Mouse (Mus musculus): ENCODE data around the gene Ints2.

The Ints2 gene

GRCm38 (mm10) chr11:86174173-86174572 is 83.2 kb downstream of the Ints2 start:
- peak; percentile 47 for DNase-seq (ENCODE audit: low spot score)

GRCm38 (mm10) chr11:86170743-86171142 is 86.6 kb downstream of the Ints2 start:
- DNase-seq (ENCODE audit: low spot score) = no peak
